Mouse (Mus musculus) spleen, postnatal 4 days (tissue): ENCODE measurements around the gene Adamtsl2.

Source experiments
- DNase-seq, 2 experiments: peaks; one replicate each; pipeline ENCODE4 v3.0.0; 2022; ENCODE audit warnings: low spot score in 2 of 2

Gene Adamtsl2

GRCm38 (mm10) chr2:27079152-27079584 lies at the start of gene Adamtsl2:
Gene Adamtsl2, plus strand, starts transcription at chr2:27079379.
- no peak for DNase-seq

GRCm38 (mm10) chr2:27032361-27032760 lies 46.8 kb upstream of the Adamtsl2 start:
- no peak for DNase-seq

- DNase-seq = no peak
These were observed 43.2 kb upstream of the Adamtsl2 start for GRCm38 (mm10) chr2:27036003-27036402.

GRCm38 (mm10) chr2:27037008-27037407 lies 42.2 kb upstream of the Adamtsl2 start:
- no peak for DNase-seq

- DNase-seq = peak; percentile 69 to 87
These were observed 40.6 kb upstream of the Adamtsl2 start for GRCm38 (mm10) chr2:27038596-27038995.

- no peak for DNase-seq
These were observed 39.9 kb upstream of the Adamtsl2 start for GRCm38 (mm10) chr2:27039286-27039685.

- DNase-seq = no peak
These were observed 36.9 kb upstream of the Adamtsl2 start for GRCm38 (mm10) chr2:27042131-27042844.

- DNase-seq = peak; percentile 64 to 85
These were observed 35.7 kb upstream of the Adamtsl2 start for GRCm38 (mm10) chr2:27043461-27043860.

GRCm38 (mm10) chr2:27044166-27044565 lies 35.0 kb upstream of the Adamtsl2 start:
- no peak for DNase-seq

GRCm38 (mm10) chr2:27044641-27045040 lies 34.5 kb upstream of the Adamtsl2 start:
- DNase-seq = no peak

GRCm38 (mm10) chr2:27045979-27046770 lies 33.0 kb upstream of the Adamtsl2 start:
- DNase-seq = no peak

GRCm38 (mm10) chr2:27049408-27049807 lies 29.8 kb upstream of the Adamtsl2 start:
- DNase-seq = no peak

- DNase-seq = no peak
These were observed 20.9 kb upstream of the Adamtsl2 start for GRCm38 (mm10) chr2:27058251-27058650.

- DNase-seq = no peak
These were observed 20.4 kb upstream of the Adamtsl2 start for GRCm38 (mm10) chr2:27058751-27059150.

- DNase-seq = no peak
These were observed 20.0 kb upstream of the Adamtsl2 start for GRCm38 (mm10) chr2:27059187-27059586.

- no peak for DNase-seq
These were observed 12.1 kb upstream of the Adamtsl2 start for GRCm38 (mm10) chr2:27067124-27067523.

GRCm38 (mm10) chr2:27067996-27068395 lies 11.2 kb upstream of the Adamtsl2 start:
- no peak for DNase-seq

- no peak for DNase-seq
These were observed 9.5 kb upstream of the Adamtsl2 start for GRCm38 (mm10) chr2:27069646-27070045.

GRCm38 (mm10) chr2:27070247-27070813 lies 8.8 kb upstream of the Adamtsl2 start:
- DNase-seq = no peak

- no peak for DNase-seq
These were observed 8.0 kb upstream of the Adamtsl2 start for GRCm38 (mm10) chr2:27071137-27071536.

- DNase-seq = no peak
These were observed 7.2 kb upstream of the Adamtsl2 start, which contains the start of gene Mymk for GRCm38 (mm10) chr2:27071978-27072377. Gene Mymk, minus strand, starts transcription at chr2:27072179.

GRCm38 (mm10) chr2:27073407-27073806 lies 5.8 kb upstream of the Adamtsl2 start:
- no peak for DNase-seq

GRCm38 (mm10) chr2:27074804-27075203 lies 4.4 kb upstream of the Adamtsl2 start:
- DNase-seq = no peak
